Mouse (Mus musculus) hindbrain, postnatal 0 days (tissue): ENCODE results near the gene Lce1a1. TPM values are rescaled to one million over a fixed set of nuclear protein-coding genes. Genes with fewer than 3 reads are reported as not detected.
A peak's percentile ranks its signal among the peaks of the same experiment; 100 is the strongest.

Source experiments
- ATAC-seq: fragments of 200-750 bp; cut with Nextera tagmentation; 2 replicates; pipeline ENCODE4 v1.8.0; 2017; ENCODE audit warnings: mild to moderate bottlenecking, moderate TSS enrichment, moderate library complexity
- DNase-seq: peaks from one replicate; pipeline ENCODE4 v3.0.0-alpha.2; 2015; ENCODE audit warnings: low spot score
- H3K27ac ChIP-seq: fragments of 300-500 bp; sonication (generic); 2 replicates; pipeline ENCODE4 v1.5.1; 2014; ENCODE audit warnings: mild to moderate bottlenecking
- H3K27me3 ChIP-seq: fragments of 300-500 bp; sonication (generic); 2 replicates; pipeline ENCODE4 v1.6.1; 2014; ENCODE audit warnings: low read length, mixed read lengths; ENCODE audit not compliant: insufficient read depth
- H3K36me3 ChIP-seq: fragments of 300-500 bp; sonication (generic); 2 replicates; pipeline ENCODE4 v1.6.1; 2014; ENCODE audit warnings: low read length, mixed read lengths; ENCODE audit not compliant: insufficient read depth
- H3K4me1 ChIP-seq: fragments of 300-500 bp; sonication (generic); 2 replicates; pipeline ENCODE4 v1.6.1; 2014; ENCODE audit warnings: antibody characterized with exemption, low read length, mixed read lengths; ENCODE audit not compliant: insufficient read depth
- H3K4me2 ChIP-seq: fragments of 300-500 bp; sonication (generic); 2 replicates; pipeline ENCODE4 v1.6.1; 2014; ENCODE audit warnings: low read depth, mild to moderate bottlenecking, low read length, moderate library complexity, mixed read lengths
- H3K4me3 ChIP-seq: fragments of 300-500 bp; sonication (generic); 2 replicates; pipeline ENCODE4 v1.5.1; 2014; ENCODE audit warnings: low read length
- H3K9ac ChIP-seq: fragments of 300-500 bp; sonication (generic); replicated peaks from 2 replicates; pipeline ENCODE4 v1.6.1; 2014; ENCODE audit warnings: mild to moderate bottlenecking, low read length, moderate library complexity, mixed read lengths
- H3K9me3 ChIP-seq: fragments of 300-500 bp; sonication (generic); 2 replicates; pipeline ENCODE4 v1.6.1; 2016; ENCODE audit warnings: low read length, mixed read lengths
- CTCF ChIP-seq: IDR thresholded peaks from 2 replicates; pipeline ENCODE4 v1.5.1; 2016; ENCODE audit warnings: antibody characterized with exemption, control low read depth, low read depth
- WGBS: fragments of 180-500 bp; shearing (Covaris S2); extraction: QIAGEN DNeasy Blood & Tissue Kit; methylation state at CpG from one replicate; pipeline ENCODE4 v1.1.7; 2014; 5-methylcytosine and 5-hydroxymethylcytosine counted together
- polyA plus RNA-seq: library from polyadenylated mRNA; unstranded; fragments of >200 nt; fragmentation: Nextera tagmentation; extraction: Ambion mirVana; gene quantifications from 2 replicates; pipeline ENCODE4 v1.2.1, GENCODE M21; 2015
- total RNA-seq: library from RNA; depleted of rRNA; stranded (reverse); fragments of >200 nt; gene quantifications from 2 replicates; pipeline ENCODE4 v1.2.3, GENCODE M21; 2014; rRNA removed

Gene Lce1a1
- total and polyA plus RNA-seq, 2 experiments from 2014 or later = not detected

DNA sequence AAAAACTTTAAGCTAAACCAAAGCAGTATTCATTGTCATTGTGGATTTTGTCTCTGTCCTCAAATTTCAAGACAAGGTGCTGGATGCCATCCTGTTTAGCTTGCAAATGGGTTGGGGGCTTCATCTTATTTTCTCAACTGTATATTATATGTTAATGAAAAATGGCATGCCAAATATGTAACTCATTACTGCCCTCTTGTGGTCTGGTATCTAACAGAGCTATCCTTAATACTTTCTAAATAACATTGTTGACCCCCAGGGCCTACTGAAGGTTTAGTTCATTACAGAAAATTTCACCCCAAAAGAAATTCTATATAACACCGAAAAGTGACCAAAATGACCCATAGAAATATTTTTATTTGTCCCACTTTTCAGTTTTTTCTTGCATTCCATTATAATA lies 45.9 kb downstream of the Lce1a1 start:
- no peaks in the 10 kb centered on the region for H3K4me1 ChIP-seq
- no peak overlapping the region for H3K27ac ChIP-seq
- H3K27me3 ChIP-seq = no peaks in the 10 kb centered on the region
- H3K4me3 ChIP-seq = no peak overlapping the region
- no peaks in the 10 kb centered on the region for H3K36me3 ChIP-seq
- no peak overlapping the region for H3K4me2 ChIP-seq
- H3K9ac ChIP-seq = no peak overlapping the region
- peaks cover 6% of the 10 kb centered on the region; the same call in 1 of the 2 replicates for H3K9me3 ChIP-seq
- DNase-seq = peak; percentile 23
- no peak for ATAC-seq
- peak; percentile 27; the same call in 1 of the 2 replicates for TF ChIP-seq CTCF
- WGBS = 58% methylated on average over 1 of the region's 1 CpGs

DNA sequence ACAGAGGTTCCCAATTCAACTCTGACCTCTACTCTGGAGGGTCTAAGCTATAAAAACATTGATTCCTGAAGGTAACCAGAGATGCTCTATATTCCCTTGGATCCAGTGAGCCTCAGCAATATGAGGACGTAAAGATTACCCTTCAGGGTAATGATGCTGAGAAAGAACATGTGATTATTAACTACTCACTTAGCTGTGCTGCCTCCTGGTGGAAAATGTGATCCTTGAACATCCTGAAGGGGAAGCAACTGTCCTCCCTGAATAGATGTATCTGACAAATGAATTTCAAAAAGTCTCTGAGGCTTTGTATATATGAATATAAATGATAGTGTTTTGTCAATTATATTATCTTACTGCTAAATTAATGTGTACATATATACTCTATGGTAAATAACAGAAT lies 47.7 kb downstream of the Lce1a1 start:
- no peaks in the 10 kb centered on the region for H3K36me3 ChIP-seq
- TF ChIP-seq CTCF = no peak
- peaks cover 6% of the 10 kb centered on the region; the same call in 1 of the 2 replicates for H3K9me3 ChIP-seq
- H3K27ac ChIP-seq = no peak overlapping the region
- DNase-seq = no peak
- H3K4me3 ChIP-seq = no peak overlapping the region
- H3K4me1 ChIP-seq = no peaks in the 10 kb centered on the region
- H3K4me2 ChIP-seq = no peak overlapping the region
- 67% methylated on average over 1 of the region's 1 CpGs for WGBS
- ATAC-seq = no peak
- H3K9ac ChIP-seq = no peak overlapping the region
- H3K27me3 ChIP-seq = no peaks in the 10 kb centered on the region

DNA sequence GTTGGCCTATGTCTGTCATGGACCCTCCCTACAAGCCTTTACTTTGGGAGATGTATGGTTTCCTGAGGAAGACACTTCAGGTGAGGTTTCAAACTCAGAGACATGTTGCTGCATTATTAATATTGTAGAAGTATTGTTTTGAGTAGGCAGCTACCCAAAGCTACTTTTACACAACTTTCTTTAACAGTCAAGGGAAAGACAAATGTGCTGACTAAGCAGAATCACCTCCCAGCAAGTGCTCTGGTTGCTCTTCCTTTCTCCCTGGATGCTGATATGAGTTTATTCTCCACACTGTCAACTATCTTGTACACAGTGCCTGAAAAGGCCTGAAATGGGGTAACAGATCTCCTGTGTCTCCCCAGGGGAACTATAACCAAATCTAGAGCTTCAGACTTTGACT lies 48.1 kb downstream of the Lce1a1 start:
- no peaks in the 10 kb centered on the region for H3K36me3 ChIP-seq
- no peak overlapping the region for H3K27ac ChIP-seq
- no peak overlapping the region for H3K4me2 ChIP-seq
- H3K4me3 ChIP-seq = no peak overlapping the region
- no peaks in the 10 kb centered on the region for H3K4me1 ChIP-seq
- DNase-seq (no peak), ATAC-seq (no peak)
- no peak overlapping the region for H3K9ac ChIP-seq
- no peaks in the 10 kb centered on the region for H3K27me3 ChIP-seq
- no peak for TF ChIP-seq CTCF
- H3K9me3 ChIP-seq = peaks cover 6% of the 10 kb centered on the region; the same call in 1 of the 2 replicates

DNA sequence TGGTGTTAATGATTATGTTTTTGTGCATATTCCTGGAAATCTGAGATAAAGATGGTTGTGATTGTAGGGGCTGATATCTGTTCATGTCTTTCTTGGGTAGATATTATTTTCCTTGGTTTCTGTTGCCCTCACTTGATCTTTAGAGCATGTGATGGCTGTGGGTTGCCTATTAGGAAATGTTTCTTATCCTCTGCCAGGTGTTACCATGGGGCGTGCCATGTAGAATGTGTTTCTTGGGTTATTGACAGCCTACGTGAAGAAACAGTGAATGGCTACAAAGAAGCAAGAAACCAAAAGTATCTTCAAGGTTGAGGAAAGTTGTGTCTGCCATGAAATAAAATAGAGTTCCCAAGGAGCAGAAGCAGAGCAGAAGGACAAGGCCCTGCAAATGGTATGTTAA lies 49.7 kb downstream of the Lce1a1 start:
- TF ChIP-seq CTCF = no peak
- ATAC-seq (no peak), DNase-seq (no peak)
- Histone ChIP-seq H3K36me3 (no peaks in the 10 kb centered on the region), H3K4me1 (no peaks in the 10 kb centered on the region), H3K27ac (no peak overlapping the region), H3K9ac (no peak overlapping the region), H3K9me3 (peaks cover 6% of the 10 kb centered on the region; the same call in 1 of the 2 replicates), H3K27me3 (no peaks in the 10 kb centered on the region), H3K4me2 (no peak overlapping the region), H3K4me3 (no peak overlapping the region)
- 96% methylated on average over 2 of the region's 2 CpGs for WGBS

Other genes with a start within 250 kb of the Lce1a1 start
- not detected in 2 replicates for gene Sprr2i, start 240.3 kb downstream of the Lce1a1 start, total RNA-seq
- gene Sprr2i, start 240.3 kb downstream of the Lce1a1 start, polyA plus RNA-seq = not detected in 2 replicates
- not detected in 2 replicates for gene Sprr2j-ps, start 230.2 kb downstream of the Lce1a1 start, total RNA-seq
- not detected in 2 replicates for gene Sprr2j-ps, start 230.2 kb downstream of the Lce1a1 start, polyA plus RNA-seq
- gene Gm9774, start 218.9 kb downstream of the Lce1a1 start, total RNA-seq = 2.5 and 3.7 TPM in 2 replicates
- 9.4 and 9.6 TPM in 2 replicates for gene Gm9774, start 218.9 kb downstream of the Lce1a1 start, polyA plus RNA-seq
- gene Sprr2k, start 215.7 kb downstream of the Lce1a1 start, total RNA-seq = not detected in 2 replicates
- gene Sprr2k, start 215.7 kb downstream of the Lce1a1 start, polyA plus RNA-seq = not detected in 2 replicates
- not detected in 2 replicates for gene Sprr1b, start 209.5 kb downstream of the Lce1a1 start, total RNA-seq
- 0.18 TPM in 1 of 2 replicates, not detected in the other for gene Sprr1b, start 209.5 kb downstream of the Lce1a1 start, polyA plus RNA-seq
- gene Sprr3, start 189.6 kb downstream of the Lce1a1 start, total RNA-seq = not detected in 2 replicates
- not detected in 2 replicates for gene Sprr3, start 189.6 kb downstream of the Lce1a1 start, polyA plus RNA-seq
- gene Sprr1a, start 162.4 kb downstream of the Lce1a1 start, total RNA-seq = not detected in 2 replicates
- 0.23 and 0.25 TPM in 2 replicates for gene Sprr1a, start 162.4 kb downstream of the Lce1a1 start, polyA plus RNA-seq
- not detected in 2 replicates for gene Sprr4, start 147.8 kb downstream of the Lce1a1 start, total RNA-seq
- not detected in 2 replicates for gene Sprr4, start 147.8 kb downstream of the Lce1a1 start, polyA plus RNA-seq
- not detected in 2 replicates for gene 2310046K23Rik, start 113.8 kb downstream of the Lce1a1 start, total RNA-seq
- gene 2310046K23Rik, start 113.8 kb downstream of the Lce1a1 start, polyA plus RNA-seq = not detected in 2 replicates
- not detected in 2 replicates for gene Ivl, start 74.6 kb downstream of the Lce1a1 start, total RNA-seq
- not detected in 2 replicates for gene Ivl, start 74.6 kb downstream of the Lce1a1 start, polyA plus RNA-seq
- gene Smcp, start 59.3 kb downstream of the Lce1a1 start, total RNA-seq = not detected in 2 replicates
- gene Smcp, start 59.3 kb downstream of the Lce1a1 start, polyA plus RNA-seq = not detected in 2 replicates
- not detected in 2 replicates for gene 2210017I01Rik, start 40.8 kb downstream of the Lce1a1 start, total RNA-seq
- gene 2210017I01Rik, start 40.8 kb downstream of the Lce1a1 start, polyA plus RNA-seq = not detected in 2 replicates
- not detected in 2 replicates for gene Lce6a, start 26.6 kb downstream of the Lce1a1 start, total RNA-seq
- not detected in 2 replicates for gene Lce6a, start 26.6 kb downstream of the Lce1a1 start, polyA plus RNA-seq
- not detected in 2 replicates for gene Lce1b, start 8.6 kb upstream of the Lce1a1 start, total RNA-seq
- gene Lce1b, start 8.6 kb upstream of the Lce1a1 start, polyA plus RNA-seq = not detected in 2 replicates
- gene Lce1a2, start 22.0 kb upstream of the Lce1a1 start, total RNA-seq = not detected in 2 replicates
- gene Lce1a2, start 22.0 kb upstream of the Lce1a1 start, polyA plus RNA-seq = not detected in 2 replicates
- gene Lce1c, start 30.9 kb upstream of the Lce1a1 start, total RNA-seq = not detected in 2 replicates
- gene Lce1c, start 30.9 kb upstream of the Lce1a1 start, polyA plus RNA-seq = not detected in 2 replicates
- gene Lce1d, start 38.9 kb upstream of the Lce1a1 start, total RNA-seq = not detected in 2 replicates
- gene Lce1d, start 38.9 kb upstream of the Lce1a1 start, polyA plus RNA-seq = not detected in 2 replicates
- gene Lce1e, start 60.8 kb upstream of the Lce1a1 start, total RNA-seq = not detected in 2 replicates
- gene Lce1e, start 60.8 kb upstream of the Lce1a1 start, polyA plus RNA-seq = not detected in 2 replicates
- not detected in 2 replicates for gene Lce1f, start 72.0 kb upstream of the Lce1a1 start, total RNA-seq
- gene Lce1f, start 72.0 kb upstream of the Lce1a1 start, polyA plus RNA-seq = not detected in 2 replicates
- not detected in 2 replicates for gene Gm38119, start 90.8 kb upstream of the Lce1a1 start, total RNA-seq
- gene Gm38119, start 90.8 kb upstream of the Lce1a1 start, polyA plus RNA-seq = not detected in 2 replicates
- not detected in 2 replicates for gene Lce1g, start 104.0 kb upstream of the Lce1a1 start, total RNA-seq
- gene Lce1g, start 104.0 kb upstream of the Lce1a1 start, polyA plus RNA-seq = 0.20 TPM in 1 of 2 replicates, not detected in the other
- not detected in 2 replicates for gene Lce1h, start 116.8 kb upstream of the Lce1a1 start, total RNA-seq
- gene Lce1h, start 116.8 kb upstream of the Lce1a1 start, polyA plus RNA-seq = not detected in 2 replicates
- gene Lce1i, start 130.6 kb upstream of the Lce1a1 start, total RNA-seq = not detected in 2 replicates
- gene Lce1i, start 130.6 kb upstream of the Lce1a1 start, polyA plus RNA-seq = not detected in 2 replicates
- gene Lce1j, start 142.2 kb upstream of the Lce1a1 start, total RNA-seq = not detected in 2 replicates
- gene Lce1j, start 142.2 kb upstream of the Lce1a1 start, polyA plus RNA-seq = not detected in 2 replicates
- not detected in 2 replicates for gene Lce1k, start 159.6 kb upstream of the Lce1a1 start, total RNA-seq
- gene Lce1k, start 159.6 kb upstream of the Lce1a1 start, polyA plus RNA-seq = not detected in 2 replicates
- gene Kprp, start 178.9 kb upstream of the Lce1a1 start, total RNA-seq = not detected in 2 replicates
- not detected in 2 replicates for gene Kprp, start 178.9 kb upstream of the Lce1a1 start, polyA plus RNA-seq
- gene Lce1l, start 203.0 kb upstream of the Lce1a1 start, total RNA-seq = not detected in 2 replicates
- not detected in 2 replicates for gene Lce1l, start 203.0 kb upstream of the Lce1a1 start, polyA plus RNA-seq
- not detected in 2 replicates for gene 2310050C09Rik, start 221.9 kb upstream of the Lce1a1 start, total RNA-seq
- gene 2310050C09Rik, start 221.9 kb upstream of the Lce1a1 start, polyA plus RNA-seq = not detected in 2 replicates